Mouse (Mus musculus): ENCODE results near the gene Slc25a24. TPM values are rescaled to one million over a fixed set of nuclear protein-coding genes. Genes with fewer than 3 reads are reported as not detected.

Gene Slc25a24
- polyA plus RNA-seq, 1 experiment = 16.2 TPM

DNA sequence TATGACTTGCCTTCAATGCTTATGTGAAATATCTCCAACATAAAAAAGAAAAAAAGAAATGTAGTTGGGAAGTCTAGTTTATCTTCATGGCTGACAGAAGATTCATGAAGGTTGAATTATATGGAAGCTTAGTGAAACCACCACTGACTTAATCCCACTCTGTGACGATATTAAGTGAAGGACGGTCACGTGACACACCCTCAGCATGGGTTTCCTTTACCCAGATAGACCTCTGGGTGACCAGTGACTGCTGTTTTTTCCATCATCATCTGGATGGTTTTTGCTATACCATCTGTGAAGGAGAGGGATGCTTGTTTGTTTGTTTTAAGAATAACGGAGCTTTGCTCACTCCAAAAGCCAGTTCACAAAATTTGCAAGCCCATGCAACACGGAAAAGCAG, 3.4 kb upstream of the Slc25a24 start:
- TF ChIP-seq POLR2A (IDR thresholded peaks at IDR 0.05; ENCODE audit: insufficient read depth, low read length) = no peak
- TF ChIP-seq EP300 (IDR thresholded peaks at IDR 0.05; ENCODE audit: insufficient read depth, low read depth, low read length) = no peak
- no peaks in the 10 kb centered on the region for H3K9me3 ChIP-seq (replicated peaks; ENCODE audit: control insufficient read depth, insufficient read depth, low read length, poor library complexity, severe bottlenecking)

DNA sequence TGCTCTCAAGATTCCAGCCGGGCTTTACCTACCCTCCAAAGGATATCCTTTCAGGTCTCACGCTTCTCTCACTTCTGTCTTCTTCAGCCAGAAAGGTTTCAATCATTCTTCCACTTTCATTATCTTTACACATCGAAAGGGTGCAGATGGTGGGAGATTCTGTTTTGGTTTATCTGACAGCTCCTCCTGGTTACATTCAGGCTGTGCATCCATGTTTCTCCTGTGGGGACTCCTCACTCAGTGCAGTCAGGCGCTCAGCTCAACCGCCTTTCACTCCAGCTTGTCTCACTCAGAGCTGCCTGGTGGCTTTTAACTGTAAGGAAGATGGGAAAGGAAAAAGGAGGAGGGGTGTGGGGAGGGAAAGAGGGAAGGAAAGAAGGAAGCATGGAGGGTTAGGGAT, 3.0 kb upstream of the Slc25a24 start:
- H3K36me3 ChIP-seq (ENCODE audit: control insufficient read depth, insufficient read depth, low read length, poor library complexity, severe bottlenecking) = no peaks in the 10 kb centered on the region
- H3K9ac ChIP-seq (ENCODE audit: low read depth, poor library complexity, severe bottlenecking) = no peak overlapping the region
- no peaks in the 10 kb centered on the region for H3K9me3 ChIP-seq (replicated peaks; ENCODE audit: control insufficient read depth, insufficient read depth, low read length, poor library complexity, severe bottlenecking)
- TF ChIP-seq POLR2A (IDR thresholded peaks at IDR 0.05; ENCODE audit: insufficient read depth, low read length) = no peak
- TF ChIP-seq EP300 (IDR thresholded peaks at IDR 0.05; ENCODE audit: insufficient read depth, low read depth, low read length) = no peak
- no peak for TF ChIP-seq CTCF (IDR thresholded peaks at IDR 0.05; ENCODE audit: low read depth, low read length)
- H3K4me1 ChIP-seq (ENCODE audit: control insufficient read depth, insufficient read depth, low read length) = no peaks in the 10 kb centered on the region
- H3K27ac ChIP-seq (ENCODE audit: insufficient read depth, low read length) = no peak overlapping the region
- no peak overlapping the region for H3K4me3 ChIP-seq (ENCODE audit: low read depth, low read length)
- H3K27me3 ChIP-seq (ENCODE audit: control insufficient read depth, insufficient read depth, low read length, poor library complexity, severe bottlenecking) = no peaks in the 10 kb centered on the region

More for the DNA sequence above, 3.4 kb upstream of the Slc25a24 start:
- Histone ChIP-seq H3K4me1 (ENCODE audit: control insufficient read depth, insufficient read depth, low read length) (no peaks in the 10 kb centered on the region), H3K27ac (ENCODE audit: insufficient read depth, low read length) (no peak overlapping the region), H3K9ac (ENCODE audit: low read depth, poor library complexity, severe bottlenecking) (no peak overlapping the region), H3K36me3 (ENCODE audit: control insufficient read depth, insufficient read depth, low read length, poor library complexity, severe bottlenecking) (no peaks in the 10 kb centered on the region), H3K27me3 (ENCODE audit: control insufficient read depth, insufficient read depth, low read length, poor library complexity, severe bottlenecking) (no peaks in the 10 kb centered on the region), H3K4me3 (ENCODE audit: low read depth, low read length) (no peak overlapping the region)

DNA sequence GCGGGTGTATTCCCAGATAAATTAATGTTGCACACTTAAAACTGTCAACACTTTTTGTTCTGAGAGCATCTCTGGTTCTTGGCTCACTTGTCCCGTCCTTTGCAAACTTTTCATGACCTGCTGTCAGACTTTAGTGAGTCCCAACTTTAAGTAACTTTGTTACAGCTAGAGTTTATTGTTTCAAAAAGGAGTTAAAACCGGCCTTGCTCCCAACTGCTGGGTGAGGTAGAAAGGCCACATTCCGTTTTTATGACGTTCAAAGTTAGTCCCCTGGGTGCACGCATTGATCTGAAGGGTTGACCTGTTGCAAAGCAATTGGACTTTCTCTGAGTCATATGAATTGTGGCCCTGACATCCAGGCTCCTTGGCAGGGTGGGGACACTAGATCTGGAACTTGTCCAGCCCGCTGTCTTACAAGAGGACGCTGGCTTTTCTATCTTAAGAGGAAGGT, 607 bp downstream of the Slc25a24 start:
- Histone ChIP-seq H3K9me3 (replicated peaks; ENCODE audit: control insufficient read depth, insufficient read depth, low read length, poor library complexity, severe bottlenecking) (no peaks in the 10 kb centered on the region), H3K4me1 (ENCODE audit: control insufficient read depth, insufficient read depth, low read length) (no peaks in the 10 kb centered on the region), H3K36me3 (ENCODE audit: control insufficient read depth, insufficient read depth, low read length, poor library complexity, severe bottlenecking) (no peaks in the 10 kb centered on the region), H3K4me3 (ENCODE audit: low read depth, low read length) (peak overlapping the region; percentile 75), H3K9ac (ENCODE audit: low read depth, poor library complexity, severe bottlenecking) (peak overlapping the region; percentile 46), H3K27me3 (ENCODE audit: control insufficient read depth, insufficient read depth, low read length, poor library complexity, severe bottlenecking) (no peaks in the 10 kb centered on the region), H3K27ac (ENCODE audit: insufficient read depth, low read length) (no peak overlapping the region)
- no peak for TF ChIP-seq EP300 (IDR thresholded peaks at IDR 0.05; ENCODE audit: insufficient read depth, low read depth, low read length)
- TF ChIP-seq POLR2A (IDR thresholded peaks at IDR 0.05; ENCODE audit: insufficient read depth, low read length) = no peak
- TF ChIP-seq CTCF (IDR thresholded peaks at IDR 0.05; ENCODE audit: low read depth, low read length) = no peak

DNA sequence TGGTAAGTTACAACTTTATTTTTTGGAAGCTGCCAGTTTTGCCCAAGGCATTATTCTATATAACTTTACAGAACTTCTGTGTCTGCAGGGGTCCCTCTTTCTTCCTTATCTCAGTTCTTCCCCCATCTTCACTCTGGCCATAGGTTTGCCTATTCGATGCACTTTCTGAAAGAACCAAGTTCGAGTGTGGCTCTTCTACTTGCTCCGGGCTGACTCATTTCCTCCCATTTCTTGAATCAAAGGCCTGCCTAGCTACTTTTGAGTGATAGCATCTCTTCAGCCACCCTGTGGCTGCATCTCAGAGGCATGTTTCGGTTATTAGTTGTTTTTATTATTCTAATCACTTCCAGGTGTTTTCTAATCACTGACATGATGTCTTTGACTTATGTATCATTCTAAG, 1.1 kb downstream of the Slc25a24 start:
- no peak overlapping the region for H3K4me3 ChIP-seq (ENCODE audit: low read depth, low read length)
- no peaks in the 10 kb centered on the region for H3K4me1 ChIP-seq (ENCODE audit: control insufficient read depth, insufficient read depth, low read length)
- TF ChIP-seq EP300 (IDR thresholded peaks at IDR 0.05; ENCODE audit: insufficient read depth, low read depth, low read length) = no peak
- H3K36me3 ChIP-seq (ENCODE audit: control insufficient read depth, insufficient read depth, low read length, poor library complexity, severe bottlenecking) = no peaks in the 10 kb centered on the region
- no peaks in the 10 kb centered on the region for H3K9me3 ChIP-seq (replicated peaks; ENCODE audit: control insufficient read depth, insufficient read depth, low read length, poor library complexity, severe bottlenecking)
- no peaks in the 10 kb centered on the region for H3K27me3 ChIP-seq (ENCODE audit: control insufficient read depth, insufficient read depth, low read length, poor library complexity, severe bottlenecking)
- H3K9ac ChIP-seq (ENCODE audit: low read depth, poor library complexity, severe bottlenecking) = no peak overlapping the region
- no peak overlapping the region for H3K27ac ChIP-seq (ENCODE audit: insufficient read depth, low read length)

DNA sequence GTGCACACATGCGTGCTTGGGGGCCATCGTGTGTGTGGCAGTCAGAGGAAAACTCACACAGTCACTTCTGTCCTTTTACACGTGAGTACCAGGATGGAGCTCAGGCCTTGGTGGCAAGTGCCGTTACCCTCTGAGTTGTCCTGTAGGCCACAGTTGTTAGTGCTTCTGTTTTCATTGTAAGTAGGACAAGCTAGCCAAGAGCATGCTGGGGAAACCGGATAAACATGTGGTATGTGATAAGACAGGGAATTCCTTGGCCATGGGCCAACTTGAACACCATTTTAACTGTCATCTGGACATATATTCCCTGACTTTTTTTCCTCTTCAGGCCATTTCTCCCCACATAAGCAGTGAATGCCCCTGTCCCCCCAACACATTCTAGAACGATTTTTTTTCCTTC, 2.6 kb downstream of the Slc25a24 start:
- Histone ChIP-seq H3K9me3 (replicated peaks; ENCODE audit: control insufficient read depth, insufficient read depth, low read length, poor library complexity, severe bottlenecking) (no peaks in the 10 kb centered on the region), H3K4me1 (ENCODE audit: control insufficient read depth, insufficient read depth, low read length) (no peaks in the 10 kb centered on the region), H3K4me3 (ENCODE audit: low read depth, low read length) (no peak overlapping the region), H3K27me3 (ENCODE audit: control insufficient read depth, insufficient read depth, low read length, poor library complexity, severe bottlenecking) (no peaks in the 10 kb centered on the region), H3K36me3 (ENCODE audit: control insufficient read depth, insufficient read depth, low read length, poor library complexity, severe bottlenecking) (no peaks in the 10 kb centered on the region), H3K27ac (ENCODE audit: insufficient read depth, low read length) (no peak overlapping the region), H3K9ac (ENCODE audit: low read depth, poor library complexity, severe bottlenecking) (no peak overlapping the region)
- TF ChIP-seq CTCF (IDR thresholded peaks at IDR 0.05; ENCODE audit: low read depth, low read length) = no peak
- TF ChIP-seq EP300 (IDR thresholded peaks at IDR 0.05; ENCODE audit: insufficient read depth, low read depth, low read length) = no peak
- TF ChIP-seq POLR2A (IDR thresholded peaks at IDR 0.05; ENCODE audit: insufficient read depth, low read length) = no peak

DNA sequence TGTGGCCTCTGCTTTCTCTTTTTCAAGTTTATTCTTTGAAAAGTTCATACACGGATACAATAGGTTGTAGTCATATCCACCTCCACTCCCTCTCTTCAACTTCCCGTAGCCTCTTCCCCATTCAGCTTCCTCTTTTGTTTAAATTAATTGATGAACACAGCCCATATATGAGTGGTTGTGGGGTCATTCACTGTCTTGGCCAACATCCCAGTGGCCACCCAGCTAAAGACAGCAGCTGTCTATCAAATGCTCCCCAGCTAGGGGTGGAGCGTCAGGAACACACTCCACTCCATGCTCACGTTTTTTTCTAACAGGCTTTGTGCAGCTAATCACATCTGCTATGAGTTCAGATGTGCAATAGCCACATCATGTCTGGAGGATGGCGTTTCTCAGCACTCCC, 6.8 kb downstream of the Slc25a24 start:
- Histone ChIP-seq H3K4me3 (ENCODE audit: low read depth, low read length) (no peak overlapping the region), H3K27me3 (ENCODE audit: control insufficient read depth, insufficient read depth, low read length, poor library complexity, severe bottlenecking) (no peaks in the 10 kb centered on the region; the same call in 1 of the 2 replicates), H3K9ac (ENCODE audit: low read depth, poor library complexity, severe bottlenecking) (no peak overlapping the region), H3K4me1 (ENCODE audit: control insufficient read depth, insufficient read depth, low read length) (no peaks in the 10 kb centered on the region), H3K36me3 (ENCODE audit: control insufficient read depth, insufficient read depth, low read length, poor library complexity, severe bottlenecking) (no peaks in the 10 kb centered on the region), H3K9me3 (replicated peaks; ENCODE audit: control insufficient read depth, insufficient read depth, low read length, poor library complexity, severe bottlenecking) (no peaks in the 10 kb centered on the region), H3K27ac (ENCODE audit: insufficient read depth, low read length) (no peak overlapping the region)
- TF ChIP-seq POLR2A (IDR thresholded peaks at IDR 0.05; ENCODE audit: insufficient read depth, low read length) (no peak), EP300 (IDR thresholded peaks at IDR 0.05; ENCODE audit: insufficient read depth, low read depth, low read length) (no peak), CTCF (IDR thresholded peaks at IDR 0.05; ENCODE audit: low read depth, low read length) (no peak)
